Mouse (Mus musculus) limb, embryonic 12.5 days (tissue): ENCODE results near the gene Ankrd34b. TPM values are rescaled to one million over a fixed set of nuclear protein-coding genes. Genes with fewer than 3 reads are reported as not detected.

ENCODE experiments used
- ATAC-seq: fragments of 200-750 bp; cut with Nextera tagmentation; 2 replicates; pipeline ENCODE4 v1.8.0; 2017; ENCODE audit warnings: low read depth, moderate TSS enrichment; ENCODE audit not compliant: insufficient number of reproducible peaks, insufficient read depth, low FRiP score, low TSS enrichment
- H3K27ac ChIP-seq: fragments of 300-500 bp; sonication (generic); 2 replicates; pipeline ENCODE4 v1.5.1; 2016; ENCODE audit warnings: mild to moderate bottlenecking, moderate library complexity
- H3K27me3 ChIP-seq: fragments of 300-500 bp; sonication (generic); 2 replicates; pipeline ENCODE4 v1.6.1; 2016; ENCODE audit warnings: mild to moderate bottlenecking, moderate library complexity
- H3K36me3 ChIP-seq: fragments of 300-500 bp; sonication (generic); 2 replicates; pipeline ENCODE4 v1.6.1; 2016; ENCODE audit warnings: mild to moderate bottlenecking, moderate library complexity
- H3K4me1 ChIP-seq: fragments of 300-500 bp; sonication (generic); replicated peaks from 2 replicates; pipeline ENCODE4 v1.6.1; 2016
- H3K4me2 ChIP-seq: fragments of 300-500 bp; sonication (generic); 2 replicates; pipeline ENCODE4 v1.6.1; 2016; ENCODE audit warnings: mild to moderate bottlenecking, moderate library complexity
- H3K4me3 ChIP-seq: fragments of 300-500 bp; sonication (generic); replicated peaks from 2 replicates; pipeline ENCODE4 v1.5.1; 2016; ENCODE audit warnings: mild to moderate bottlenecking
- H3K9ac ChIP-seq: fragments of 300-500 bp; sonication (generic); replicated peaks from 2 replicates; pipeline ENCODE4 v1.6.1; 2016; ENCODE audit warnings: mild to moderate bottlenecking, moderate library complexity
- H3K9me3 ChIP-seq: fragments of 300-500 bp; sonication (generic); 2 replicates; pipeline ENCODE4 v1.6.1; 2016; ENCODE audit warnings: mild to moderate bottlenecking, moderate library complexity
- WGBS: fragments of 180-500 bp; shearing (Covaris S2); methylation state at CpG from one replicate; pipeline ENCODE4 v1.1.7; 2016; 5-methylcytosine and 5-hydroxymethylcytosine counted together
- polyA plus RNA-seq: library from polyadenylated mRNA; unstranded; fragments of >200 nt; fragmentation: Nextera tagmentation; extraction: Ambion mirVana; gene quantifications from 2 replicates; pipeline ENCODE4 v1.2.1, GENCODE M21; 2016

The Ankrd34b gene
- polyA plus RNA-seq, 1 experiment from 2014 or later: not detected

- peaks cover 15% of the 10 kb centered on the region for H3K4me1 ChIP-seq
- H3K27me3 ChIP-seq: peaks cover 70% of the 10 kb centered on the region
- H3K9ac ChIP-seq: no peak overlapping the region
- H3K9me3 ChIP-seq: no peaks in the 10 kb centered on the region
- no peaks in the 10 kb centered on the region for H3K36me3 ChIP-seq
- peak overlapping the region; percentile 100 for H3K4me2 ChIP-seq
- H3K27ac ChIP-seq: no peak overlapping the region
- 48% methylated on average over 4 of the region's 4 CpGs for WGBS
- H3K4me3 ChIP-seq: peak overlapping the region; percentile 68
- ATAC-seq: no peak
These were observed 1.7 kb downstream of the Ankrd34b start for GRCm38 (mm10) chr13:92427351-92427855.

- no peak overlapping the region for H3K4me2 ChIP-seq
- no peaks in the 10 kb centered on the region for H3K36me3 ChIP-seq
- no peaks in the 10 kb centered on the region for H3K4me1 ChIP-seq
- H3K4me3 ChIP-seq: no peak overlapping the region
- no peaks in the 10 kb centered on the region for H3K27me3 ChIP-seq
- no peak overlapping the region for H3K27ac ChIP-seq
- H3K9me3 ChIP-seq: no peaks in the 10 kb centered on the region
- H3K9ac ChIP-seq: no peak overlapping the region
- 91% methylated on average over 10 of the region's 10 CpGs for WGBS
- no peak for ATAC-seq
These were observed 13.0 kb downstream of the Ankrd34b start for GRCm38 (mm10) chr13:92438656-92439055.

- H3K9me3 ChIP-seq: no peaks in the 10 kb centered on the region
These were observed 14.6 kb downstream of the Ankrd34b start for GRCm38 (mm10) chr13:92440286-92440685.

GRCm38 (mm10) chr13:92446872-92447271 lies 21.2 kb downstream of the Ankrd34b start:
- Histone ChIP-seq H3K9me3 (no peaks in the 10 kb centered on the region), H3K9ac (no peak overlapping the region), H3K27me3 (no peaks in the 10 kb centered on the region), H3K27ac (no peak overlapping the region), H3K4me2 (no peak overlapping the region), H3K4me3 (no peak overlapping the region), H3K36me3 (no peaks in the 10 kb centered on the region), H3K4me1 (no peaks in the 10 kb centered on the region)
- WGBS: 91% methylated on average over 7 of the region's 7 CpGs
- no peak for ATAC-seq

More at GRCm38 (mm10) chr13:92440286-92440685, 14.6 kb downstream of the Ankrd34b start:
- ATAC-seq: no peak
- WGBS: 73% methylated on average over 13 of the region's 13 CpGs
- no peak overlapping the region for H3K9ac ChIP-seq
- H3K27me3 ChIP-seq: no peaks in the 10 kb centered on the region
- no peak overlapping the region for H3K4me3 ChIP-seq
- H3K4me2 ChIP-seq: no peak overlapping the region
- H3K36me3 ChIP-seq: no peaks in the 10 kb centered on the region
- no peaks in the 10 kb centered on the region for H3K4me1 ChIP-seq
- H3K27ac ChIP-seq: no peak overlapping the region

- H3K4me1 ChIP-seq: no peaks in the 10 kb centered on the region
- H3K4me2 ChIP-seq: no peak overlapping the region
- H3K9me3 ChIP-seq: no peaks in the 10 kb centered on the region
- H3K27ac ChIP-seq: no peak overlapping the region
- no peak overlapping the region for H3K4me3 ChIP-seq
- 88% methylated on average over 3 of the region's 3 CpGs for WGBS
- no peak overlapping the region for H3K9ac ChIP-seq
- ATAC-seq: no peak
- no peaks in the 10 kb centered on the region for H3K36me3 ChIP-seq
- no peaks in the 10 kb centered on the region for H3K27me3 ChIP-seq
These were observed 39.0 kb downstream of the Ankrd34b start for GRCm38 (mm10) chr13:92464698-92465097.

GRCm38 (mm10) chr13:92467891-92468290 lies 42.2 kb downstream of the Ankrd34b start:
- H3K4me3 ChIP-seq: no peak overlapping the region
- WGBS: 70% methylated on average over 9 of the region's 9 CpGs

GRCm38 (mm10) chr13:92469381-92469780 lies 43.7 kb downstream of the Ankrd34b start:
- H3K27me3 ChIP-seq: no peaks in the 10 kb centered on the region
- no peak for ATAC-seq
- no peaks in the 10 kb centered on the region for H3K9me3 ChIP-seq
- no peak overlapping the region for H3K4me2 ChIP-seq
- H3K27ac ChIP-seq: no peak overlapping the region
- WGBS: 66% methylated on average over 2 of the region's 2 CpGs
- H3K4me3 ChIP-seq: no peak overlapping the region
- no peaks in the 10 kb centered on the region for H3K36me3 ChIP-seq
- H3K4me1 ChIP-seq: no peaks in the 10 kb centered on the region
- H3K9ac ChIP-seq: no peak overlapping the region

More at GRCm38 (mm10) chr13:92467891-92468290, 42.2 kb downstream of the Ankrd34b start:
- Histone ChIP-seq H3K9ac (no peak overlapping the region), H3K9me3 (no peaks in the 10 kb centered on the region), H3K36me3 (no peaks in the 10 kb centered on the region), H3K27ac (no peak overlapping the region), H3K4me1 (no peaks in the 10 kb centered on the region), H3K27me3 (no peaks in the 10 kb centered on the region), H3K4me2 (no peak overlapping the region)
- no peak for ATAC-seq

GRCm38 (mm10) chr13:92470151-92470550 lies 44.5 kb downstream of the Ankrd34b start:
- Histone ChIP-seq H3K4me1 (no peaks in the 10 kb centered on the region), H3K4me3 (no peak overlapping the region), H3K36me3 (no peaks in the 10 kb centered on the region), H3K27me3 (no peaks in the 10 kb centered on the region), H3K9ac (no peak overlapping the region), H3K9me3 (no peaks in the 10 kb centered on the region), H3K4me2 (no peak overlapping the region), H3K27ac (no peak overlapping the region)
- no peak for ATAC-seq
- WGBS: 58% methylated on average over 2 of the region's 2 CpGs

GRCm38 (mm10) chr13:92483348-92483747 lies 57.7 kb downstream of the Ankrd34b start:
- Histone ChIP-seq H3K27ac (no peak overlapping the region; the same call in 1 of the 2 replicates), H3K9ac (no peak overlapping the region; the same call in 1 of the 2 replicates), H3K9me3 (no peaks in the 10 kb centered on the region), H3K27me3 (no peaks in the 10 kb centered on the region), H3K4me3 (peak overlapping the region; percentile 42), H3K4me1 (no peaks in the 10 kb centered on the region), H3K4me2 (peak overlapping the region; percentile 68), H3K36me3 (0 out of 2 replicates have a peak, but pooled peaks cover 10% of the 10 kb centered on the region)
- WGBS: 3% methylated on average over 3 of the region's 3 CpGs
- peak; percentile 49; the same call in 1 of the 2 replicates for ATAC-seq

- Histone ChIP-seq H3K27ac (peak within 1 kb of the TSS; percentile 75; the same call in 1 of the 2 replicates), H3K9me3 (no peaks in the 10 kb centered on the region), H3K27me3 (no peaks in the 10 kb centered on the region), H3K4me2 (peak within 1 kb of the TSS; percentile 68), H3K9ac (peak within 1 kb of the TSS; percentile 42; the same call in 1 of the 2 replicates), H3K4me1 (no peaks in the 10 kb centered on the region), H3K4me3 (peak within 1 kb of the TSS; percentile 42), H3K36me3 (0 out of 2 replicates have a peak, but pooled peaks cover 10% of the 10 kb centered on the region)
- WGBS: 7% methylated on average over 19 of the region's 19 CpGs
- ATAC-seq: peak; percentile 98
These were observed 58.3 kb downstream of the Ankrd34b start, which contains the start of gene Fam151b for GRCm38 (mm10) chr13:92483852-92484463. TSS of gene Fam151b (minus strand) at chr13:92484015.

GRCm38 (mm10) chr13:92490817-92491216 lies 65.1 kb downstream of the Ankrd34b start:
- Histone ChIP-seq H3K36me3 (peaks cover 47% of the 10 kb centered on the region), H3K4me3 (no peak overlapping the region), H3K27me3 (no peaks in the 10 kb centered on the region), H3K4me2 (no peak overlapping the region), H3K27ac (no peak overlapping the region), H3K9me3 (no peaks in the 10 kb centered on the region), H3K4me1 (no peaks in the 10 kb centered on the region), H3K9ac (no peak overlapping the region)
- no peak for ATAC-seq
- WGBS: 82% methylated on average over 4 of the region's 4 CpGs
